Mouse (Mus musculus): ENCODE data around the gene Ifnar1. TPM values are rescaled to one million over a fixed set of nuclear protein-coding genes. Genes with fewer than 3 reads are reported as not detected.
"Not testable (repeated sequence)": the region's sequence is repeated elsewhere in the genome, so short reads cannot be mapped to it uniquely, and the experiment has no call there.

Ifnar1 gene
- polyA plus RNA-seq, 1 experiment from 2014 or later: 39.4 TPM

- H3K4me3 ChIP-seq (ENCODE audit: low read length): no peak overlapping the region
- H3K4me2 ChIP-seq (ENCODE audit: low read depth, low read length): no peak overlapping the region
- no peak overlapping the region for H3K27ac ChIP-seq (ENCODE audit: low read length)
- H3K9ac ChIP-seq (ENCODE audit: low read depth, low read length): no peak overlapping the region
- no peaks in the 10 kb centered on the region; the same call in 1 of the 2 replicates for H3K9me3 ChIP-seq (ENCODE audit: control insufficient read depth, low read length)
- no peaks in the 10 kb centered on the region for H3K36me3 ChIP-seq (ENCODE audit: control insufficient read depth, insufficient read depth, low read length)
- H3K27me3 ChIP-seq (replicated peaks; ENCODE audit: control insufficient read depth, insufficient read depth, low read length): no peaks in the 10 kb centered on the region
- 83% methylated on average over 9 of the region's 9 CpGs for WGBS
- ATAC-seq: no peak
- peaks cover 6% of the 10 kb centered on the region; the same call in 1 of the 2 replicates for H3K4me1 ChIP-seq (ENCODE audit: control insufficient read depth, insufficient read depth, low read length)
Measured at GRCm38 (mm10) chr16:91528578-91528977, 43.5 kb downstream of the Ifnar1 start.

GRCm38 (mm10) chr16:91530830-91531229, 45.8 kb downstream of the Ifnar1 start:
- H3K27ac ChIP-seq (ENCODE audit: low read length); H3K9ac ChIP-seq (ENCODE audit: low read depth, low read length); H3K36me3 ChIP-seq (ENCODE audit: control insufficient read depth, insufficient read depth, low read length); H3K4me1 ChIP-seq (ENCODE audit: control insufficient read depth, insufficient read depth, low read length); H3K9me3 ChIP-seq (ENCODE audit: control insufficient read depth, low read length); ATAC-seq; H3K4me3 ChIP-seq (ENCODE audit: low read length); H3K4me2 ChIP-seq (ENCODE audit: low read depth, low read length); H3K27me3 ChIP-seq (replicated peaks; ENCODE audit: control insufficient read depth, insufficient read depth, low read length): not testable (repeated sequence)
- WGBS: 82% methylated on average over 4 of the region's 4 CpGs

GRCm38 (mm10) chr16:91531856-91532255, 46.8 kb downstream of the Ifnar1 start:
- no peak overlapping the region for H3K9ac ChIP-seq (ENCODE audit: low read depth, low read length)
- no peaks in the 10 kb centered on the region; the same call in 1 of the 2 replicates for H3K27me3 ChIP-seq (replicated peaks; ENCODE audit: control insufficient read depth, insufficient read depth, low read length)
- H3K27ac ChIP-seq (ENCODE audit: low read length): no peak overlapping the region
- no peaks in the 10 kb centered on the region for H3K9me3 ChIP-seq (ENCODE audit: control insufficient read depth, low read length)
- no peak overlapping the region for H3K4me3 ChIP-seq (ENCODE audit: low read length)
- 71% methylated on average over 6 of the region's 6 CpGs for WGBS
- H3K4me2 ChIP-seq (ENCODE audit: low read depth, low read length): no peak overlapping the region
- H3K4me1 ChIP-seq (ENCODE audit: control insufficient read depth, insufficient read depth, low read length): peaks cover 6% of the 10 kb centered on the region; the same call in 1 of the 2 replicates
- H3K36me3 ChIP-seq (ENCODE audit: control insufficient read depth, insufficient read depth, low read length): no peaks in the 10 kb centered on the region
- ATAC-seq: no peak

- WGBS: 14% methylated on average over 2 of the region's 2 CpGs
Measured at GRCm38 (mm10) chr16:91532429-91532828, 47.4 kb downstream of the Ifnar1 start.

GRCm38 (mm10) chr16:91533097-91534001, 48.3 kb downstream of the Ifnar1 start:
- Histone ChIP-seq H3K27me3 (replicated peaks; ENCODE audit: control insufficient read depth, insufficient read depth, low read length) (no peaks in the 10 kb centered on the region; the same call in 1 of the 2 replicates), H3K4me3 (ENCODE audit: low read length) (no peak overlapping the region), H3K9ac (ENCODE audit: low read depth, low read length) (no peak overlapping the region), H3K9me3 (ENCODE audit: control insufficient read depth, low read length) (no peaks in the 10 kb centered on the region), H3K27ac (ENCODE audit: low read length) (no peak overlapping the region), H3K4me1 (ENCODE audit: control insufficient read depth, insufficient read depth, low read length) (peaks cover 6% of the 10 kb centered on the region; the same call in 1 of the 2 replicates), H3K36me3 (ENCODE audit: control insufficient read depth, insufficient read depth, low read length) (no peaks in the 10 kb centered on the region), H3K4me2 (ENCODE audit: low read depth, low read length) (no peak overlapping the region)
- no peak for ATAC-seq
- 57% methylated on average over 23 of the region's 23 CpGs for WGBS

More at GRCm38 (mm10) chr16:91532429-91532828, 47.4 kb downstream of the Ifnar1 start:
- Histone ChIP-seq H3K9me3 (ENCODE audit: control insufficient read depth, low read length) (no peaks in the 10 kb centered on the region), H3K4me1 (ENCODE audit: control insufficient read depth, insufficient read depth, low read length) (peaks cover 6% of the 10 kb centered on the region; the same call in 1 of the 2 replicates), H3K4me3 (ENCODE audit: low read length) (no peak overlapping the region), H3K36me3 (ENCODE audit: control insufficient read depth, insufficient read depth, low read length) (no peaks in the 10 kb centered on the region), H3K9ac (ENCODE audit: low read depth, low read length) (no peak overlapping the region), H3K27ac (ENCODE audit: low read length) (no peak overlapping the region), H3K4me2 (ENCODE audit: low read depth, low read length) (no peak overlapping the region), H3K27me3 (replicated peaks; ENCODE audit: control insufficient read depth, insufficient read depth, low read length) (no peaks in the 10 kb centered on the region; the same call in 1 of the 2 replicates)
- ATAC-seq: no peak

GRCm38 (mm10) chr16:91534477-91534876, 49.4 kb downstream of the Ifnar1 start:
- Histone ChIP-seq H3K36me3 (ENCODE audit: control insufficient read depth, insufficient read depth, low read length) (no peaks in the 10 kb centered on the region), H3K9me3 (ENCODE audit: control insufficient read depth, low read length) (no peaks in the 10 kb centered on the region), H3K9ac (ENCODE audit: low read depth, low read length) (no peak overlapping the region), H3K4me3 (ENCODE audit: low read length) (no peak overlapping the region), H3K4me1 (ENCODE audit: control insufficient read depth, insufficient read depth, low read length) (peaks cover 6% of the 10 kb centered on the region; the same call in 1 of the 2 replicates), H3K4me2 (ENCODE audit: low read depth, low read length) (no peak overlapping the region), H3K27ac (ENCODE audit: low read length) (no peak overlapping the region), H3K27me3 (replicated peaks; ENCODE audit: control insufficient read depth, insufficient read depth, low read length) (no peaks in the 10 kb centered on the region; the same call in 1 of the 2 replicates)
- peak; percentile 48; the same call in 1 of the 2 replicates for ATAC-seq
- WGBS: 55% methylated on average over 13 of the region's 13 CpGs

- no peak overlapping the region for H3K4me2 ChIP-seq (ENCODE audit: low read depth, low read length)
- peak; percentile 62; the same call in 1 of the 2 replicates for ATAC-seq
- no peaks in the 10 kb centered on the region; the same call in 1 of the 2 replicates for H3K27me3 ChIP-seq (replicated peaks; ENCODE audit: control insufficient read depth, insufficient read depth, low read length)
- no peaks in the 10 kb centered on the region for H3K36me3 ChIP-seq (ENCODE audit: control insufficient read depth, insufficient read depth, low read length)
- H3K4me1 ChIP-seq (ENCODE audit: control insufficient read depth, insufficient read depth, low read length): peaks cover 6% of the 10 kb centered on the region; the same call in 1 of the 2 replicates
- no peak overlapping the region for H3K9ac ChIP-seq (ENCODE audit: low read depth, low read length)
- no peak overlapping the region for H3K4me3 ChIP-seq (ENCODE audit: low read length)
- 70% methylated on average over 6 of the region's 6 CpGs for WGBS
- no peak overlapping the region for H3K27ac ChIP-seq (ENCODE audit: low read length)
- no peaks in the 10 kb centered on the region for H3K9me3 ChIP-seq (ENCODE audit: control insufficient read depth, low read length)
Measured at GRCm38 (mm10) chr16:91534888-91535287, 49.9 kb downstream of the Ifnar1 start.

- Histone ChIP-seq H3K27me3 (replicated peaks; ENCODE audit: control insufficient read depth, insufficient read depth, low read length) (no peaks in the 10 kb centered on the region; the same call in 1 of the 2 replicates), H3K9ac (ENCODE audit: low read depth, low read length) (no peak overlapping the region), H3K4me3 (ENCODE audit: low read length) (no peak overlapping the region), H3K4me1 (ENCODE audit: control insufficient read depth, insufficient read depth, low read length) (peaks cover 6% of the 10 kb centered on the region), H3K36me3 (ENCODE audit: control insufficient read depth, insufficient read depth, low read length) (no peaks in the 10 kb centered on the region), H3K4me2 (ENCODE audit: low read depth, low read length) (no peak overlapping the region), H3K9me3 (ENCODE audit: control insufficient read depth, low read length) (no peaks in the 10 kb centered on the region), H3K27ac (ENCODE audit: low read length) (no peak overlapping the region)
- peak; percentile 32; the same call in 1 of the 2 replicates for ATAC-seq
- WGBS: 83% methylated on average over 6 of the region's 6 CpGs
Measured at GRCm38 (mm10) chr16:91536372-91536771, 51.3 kb downstream of the Ifnar1 start.

GRCm38 (mm10) chr16:91537065-91537464, 52.0 kb downstream of the Ifnar1 start:
- Histone ChIP-seq H3K4me2 (ENCODE audit: low read depth, low read length) (no peak overlapping the region), H3K36me3 (ENCODE audit: control insufficient read depth, insufficient read depth, low read length) (no peaks in the 10 kb centered on the region), H3K27ac (ENCODE audit: low read length) (no peak overlapping the region), H3K9ac (ENCODE audit: low read depth, low read length) (no peak overlapping the region), H3K9me3 (ENCODE audit: control insufficient read depth, low read length) (no peaks in the 10 kb centered on the region), H3K4me3 (ENCODE audit: low read length) (no peak overlapping the region), H3K27me3 (replicated peaks; ENCODE audit: control insufficient read depth, insufficient read depth, low read length) (no peaks in the 10 kb centered on the region; the same call in 1 of the 2 replicates), H3K4me1 (ENCODE audit: control insufficient read depth, insufficient read depth, low read length) (peaks cover 12% of the 10 kb centered on the region)
- WGBS: 79% methylated on average over 3 of the region's 3 CpGs
- no peak for ATAC-seq
